In genomic region chr8:93902040-93902439, GRCm38 (mm10) we compare ENCODE assay signal across 16 mouse cellular contexts.
DNase-seq lines count a peak whose midpoint lies in the region; ATAC-seq lines count a peak whose summit lies in the region.
"Had no signal": no experiment of that assay in that cellular context is flagged by ENCODE, and none has a peak within 500 bp of the region (broad histone marks: within the 10 kb centered on the region; RNA-seq: fewer than 3 reads in every experiment).

No protein-coding gene starts in this region.

- intact Hi-C loops in heart, postnatal 36 days (cut with DNase I), result no loop called here

- ATAC-seq in heart, embryonic 13.5 days (ENCODE audit: extremely low read depth, insufficient number of reproducible peaks, low FRiP score, low TSS enrichment), result no peak
- ATAC-seq in liver, embryonic 15.5 days (ENCODE audit: insufficient read depth), result peak; percentile 90
- ATAC-seq in activated CD4-positive, CD25-positive, alpha-beta regulatory T cell, adult 4 months, result no peak
- ATAC-seq: forebrain, postnatal 0 days had no signal

- H3K27ac ChIP-seq in heart, embryonic 13.5 days (replicated peaks), result peak overlapping the region; percentile 28; the same call in 1 of the 2 replicates
- H3K27ac ChIP-seq in liver, embryonic 15.5 days (replicated peaks), result no peak overlapping the region
- H3K27ac ChIP-seq: limb, embryonic 13.5 days had no signal

- no peak overlapping the region for H3K9ac ChIP-seq in heart, embryonic 13.5 days
- no peak overlapping the region for H3K9ac ChIP-seq in liver, embryonic 15.5 days
- H3K9ac ChIP-seq: forebrain, postnatal 0 days; limb, embryonic 13.5 days had no signal

- peaks cover 38% of the 10 kb centered on the region for H3K4me1 ChIP-seq in heart, embryonic 13.5 days
- H3K4me1 ChIP-seq in liver, embryonic 15.5 days (replicated peaks), result peaks cover 18% of the 10 kb centered on the region

- H3K27me3 ChIP-seq in heart, embryonic 13.5 days (replicated peaks), result no peaks in the 10 kb centered on the region
- H3K27me3 ChIP-seq in liver, embryonic 15.5 days, result no peaks in the 10 kb centered on the region
- H3K27me3 ChIP-seq: limb, embryonic 13.5 days had no signal

- H3K9me3 ChIP-seq in heart, embryonic 13.5 days, result no peaks in the 10 kb centered on the region
- H3K9me3 ChIP-seq in liver, embryonic 15.5 days (replicated peaks), result no peaks in the 10 kb centered on the region
- H3K9me3 ChIP-seq: limb, embryonic 13.5 days had no signal

- no peak overlapping the region for H3K4me3 ChIP-seq in heart, embryonic 13.5 days
- H3K4me3 ChIP-seq in liver, embryonic 15.5 days (replicated peaks), result no peak overlapping the region
- H3K4me3 ChIP-seq: limb, embryonic 13.5 days; myocyte had no signal

- WGBS in heart, embryonic 13.5 days, result 56% methylated on average over 3 of the region's 3 CpGs
- WGBS in liver, embryonic 15.5 days (ENCODE audit: insufficient replicate concordance), result 33% methylated on average over 3 of the region's 3 CpGs

- 0 out of 2 replicates have a peak, but pooled peaks cover 8% of the 10 kb centered on the region for H3K36me3 ChIP-seq in heart, embryonic 13.5 days
- no peaks in the 10 kb centered on the region for H3K36me3 ChIP-seq in liver, embryonic 15.5 days (replicated peaks)
- H3K36me3 ChIP-seq: limb, embryonic 13.5 days had no signal

- H3K4me2 ChIP-seq in heart, embryonic 13.5 days, result no peak overlapping the region
- no peak overlapping the region for H3K4me2 ChIP-seq in liver, embryonic 15.5 days
- H3K4me2 ChIP-seq: limb, embryonic 13.5 days; midbrain, embryonic 11.5 days had no signal

- DNase-seq in heart, postnatal 36 days, result no peak
- peak; percentile 31 for DNase-seq in retina, postnatal 1 day
- no peak for DNase-seq in retina, embryonic 14.5 days (ENCODE audit: low spot score)
- no peak for DNase-seq in adrenal gland, adult 8-10 months
- DNase-seq: B cell, adult 2 months; cerebellum, adult 11 months; forebrain, postnatal 0 days; kidney, adult 2 months; kidney, postnatal 14 days; thymus, postnatal 4 days had no signal
